Mouse (Mus musculus): ENCODE results near the gene Fam13c.

GRCm38 (mm10) chr10:70496938-70497337 is 56.7 kb downstream of the Fam13c start:
- TF ChIP-seq POLR2A (IDR thresholded peaks at IDR 0.05; ENCODE audit: borderline replicate concordance, low read depth, low read length) = no peak
- TF ChIP-seq CTCF (IDR thresholded peaks at IDR 0.05; ENCODE audit: low read depth, low read length) = no peak
